Mouse (Mus musculus) cerebellum, postnatal 25 days (tissue): ENCODE measurements at regions not wholly inside any gene's neighbourhood (a gene's known extent, or its start where the extent isn't known, plus 50 kb on each side); places are given as distances from the start of the nearest gene placed in this dataset.

Experiments used
- DNase-seq, 2 experiments: peaks; one replicate each; pipeline ENCODE4 v3.0.0; 2021; ENCODE audit warnings: mixed read lengths in 2 of 2

GRCm38 (mm10) chr15:45612954-45613353 lies 5478.8 kb downstream of the 9330182O14Rik start:
- no peak for DNase-seq

GRCm38 (mm10) chr15:45646256-45646655 lies 5512.1 kb downstream of the 9330182O14Rik start:
- DNase-seq: no peak

- DNase-seq: no peak
These were observed 5529.4 kb downstream of the 9330182O14Rik start for GRCm38 (mm10) chr15:45663601-45664000.

GRCm38 (mm10) chr15:45689446-45689845 lies 5555.3 kb downstream of the 9330182O14Rik start:
- no peak for DNase-seq

GRCm38 (mm10) chr15:45690026-45690425 lies 5555.9 kb downstream of the 9330182O14Rik start:
- no peak for DNase-seq

- DNase-seq: peak; percentile 10 to 36
These were observed 5576.9 kb downstream of the 9330182O14Rik start for GRCm38 (mm10) chr15:45711109-45711508.

GRCm38 (mm10) chr15:45730370-45731153 lies 5596.4 kb downstream of the 9330182O14Rik start:
- no peak for DNase-seq

GRCm38 (mm10) chr15:45763225-45763624 lies 5629.1 kb downstream of the 9330182O14Rik start:
- DNase-seq: peak in 1 of 2 experiments; percentile 31
